ENCODE assay signal across 17 mouse cellular contexts in the genomic region with DNA sequence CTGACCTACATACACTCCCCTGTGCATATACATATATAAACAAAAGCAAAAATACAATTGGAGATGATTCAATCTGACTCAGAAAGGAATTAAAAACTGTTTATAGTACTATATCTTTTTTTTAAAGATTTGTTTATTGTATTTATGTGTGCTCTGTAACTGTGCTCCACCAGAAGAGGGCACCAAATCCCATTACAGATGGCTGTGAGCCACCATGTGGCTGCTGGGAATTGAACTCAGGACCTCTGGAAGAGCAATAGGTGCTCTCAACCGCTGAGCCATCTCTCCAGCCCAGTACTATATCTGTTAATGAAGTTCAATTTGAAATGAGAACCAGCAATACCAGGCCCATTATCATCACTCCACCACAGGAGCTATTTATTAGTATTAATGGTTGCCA.
DNase-seq lines count a peak whose midpoint lies in the region; ATAC-seq and TF ChIP-seq lines count a peak whose summit lies in the region.
"Had no signal": no experiment of that assay in that cellular context is flagged by ENCODE, and none has a peak within 500 bp of the region (broad histone marks: within the 10 kb centered on the region; RNA-seq: fewer than 3 reads in every experiment).

No protein-coding gene starts in this region.

- no peaks in the 10 kb centered on the region for H3K9me3 ChIP-seq in lung, embryonic 14.5 days (ENCODE audit: low read depth, low read length)
- peaks cover 5% of the 10 kb centered on the region; the same call in 1 of the 2 replicates for H3K9me3 ChIP-seq in E14TG2a.4 (ENCODE audit: low read length)
- H3K9me3 ChIP-seq: embryonic facial prominence, embryonic 15.5 days; forebrain, embryonic 13.5 days had no signal

- no peak for DNase-seq in heart, adult 2 months
- DNase-seq in heart, postnatal 36 days: no peak
- no peak for DNase-seq in lung, embryonic 14.5 days
- DNase-seq in lung, adult 2 months: no peak
- DNase-seq in cerebellum, postnatal 14 days: no peak
- no peak for DNase-seq in kidney, postnatal 36 days
- DNase-seq: heart, postnatal 10 days; kidney, postnatal 25 days; layer of hippocampus, postnatal 36 days; right cerebral cortex, postnatal 4 days had no signal

- ATAC-seq in lung, embryonic 14.5 days (ENCODE audit: insufficient read depth): no peak
- ATAC-seq: activated CD4-positive, CD25-positive, alpha-beta regulatory T cell, adult 4 months; forebrain, embryonic 13.5 days; hindbrain, embryonic 16.5 days had no signal

- 97% methylated on average over 1 of the region's 1 CpGs for WGBS in heart, adult 2 months
- WGBS in lung, embryonic 14.5 days: 79% methylated on average over 1 of the region's 1 CpGs
- WGBS in lung, adult 2 months: 90% methylated on average over 1 of the region's 1 CpGs

- H3K4me3 ChIP-seq in heart, adult 2 months: no peak overlapping the region
- no peak overlapping the region for H3K4me3 ChIP-seq in lung, embryonic 14.5 days (ENCODE audit: low read depth, low read length)
- H3K4me3 ChIP-seq in lung, adult 2 months (replicated peaks; ENCODE audit: extremely low read depth, low read depth, low read length): no peak overlapping the region
- no peak overlapping the region for H3K4me3 ChIP-seq in E14TG2a.4 (replicated peaks; ENCODE audit: low read length)
- no peak overlapping the region for H3K4me3 ChIP-seq in bone marrow macrophage, adult 2 months (ENCODE audit: insufficient read depth, low read length)
- H3K4me3 ChIP-seq: embryonic facial prominence, embryonic 15.5 days; forebrain, embryonic 13.5 days; myocyte had no signal

- TF ChIP-seq CTCF in heart, adult 2 months (IDR thresholded peaks at IDR 0.05): peak; percentile 65
- peak; percentile 38 for TF ChIP-seq CTCF in lung, embryonic 14.5 days (IDR thresholded peaks at IDR 0.05; ENCODE audit: low read depth)
- no peak for TF ChIP-seq CTCF in lung, adult 2 months (IDR thresholded peaks at IDR 0.05; ENCODE audit: insufficient read depth, low read length)
- TF ChIP-seq CTCF in E14TG2a.4 (conservative IDR thresholded peaks at IDR 0.05; ENCODE audit: low read length): peak; percentile 23
- TF ChIP-seq CTCF in bone marrow macrophage, adult 2 months (IDR thresholded peaks at IDR 0.05; ENCODE audit: low read depth, low read length): peak; percentile 52

- H3K9ac ChIP-seq in heart, adult 2 months (ENCODE audit: low read depth, low read length): no peak overlapping the region
- no peak overlapping the region for H3K9ac ChIP-seq in lung, embryonic 14.5 days
- H3K9ac ChIP-seq: embryonic facial prominence, embryonic 15.5 days; forebrain, embryonic 13.5 days had no signal

- intact Hi-C loops in heart, adult 2 months (cut with DNase I): loop anchor here (5.0 kb wide), 2 partner anchors 188 to 243 kb away; partner anchors contain the start of gene Cux1
- intact Hi-C loops in heart, postnatal 36 days (cut with DNase I): loop anchor here (5.0 kb wide), 2 partner anchors 188 to 243 kb away; partner anchors contain the start of gene Cux1

- TF ChIP-seq POLR2A in heart, adult 2 months (IDR thresholded peaks at IDR 0.05; ENCODE audit: insufficient read depth, low read depth, low read length): no peak
- no peak for TF ChIP-seq POLR2A in lung, adult 2 months (IDR thresholded peaks at IDR 0.05; ENCODE audit: borderline replicate concordance, extremely low read depth, low read depth, low read length)
- TF ChIP-seq POLR2A in bone marrow macrophage, adult 2 months (IDR thresholded peaks at IDR 0.05; ENCODE audit: borderline replicate concordance, low read depth, low read length): no peak

- H3K27ac ChIP-seq in heart, adult 2 months: no peak overlapping the region
- no peak overlapping the region for H3K27ac ChIP-seq in lung, embryonic 14.5 days (ENCODE audit: low read depth)
- no peak overlapping the region for H3K27ac ChIP-seq in bone marrow macrophage, adult 2 months (ENCODE audit: insufficient read depth, low read depth, low read length)
- H3K27ac ChIP-seq: embryonic facial prominence, embryonic 15.5 days; forebrain, embryonic 13.5 days had no signal

- no peak for TF ChIP-seq EP300 in heart, adult 2 months (IDR thresholded peaks at IDR 0.05; ENCODE audit: insufficient read depth, low read depth, low read length)

- H3K4me2 ChIP-seq in lung, embryonic 14.5 days: no peak overlapping the region
- H3K4me2 ChIP-seq: embryonic facial prominence, embryonic 15.5 days; forebrain, embryonic 13.5 days had no signal

- H3K27me3 ChIP-seq in heart, adult 2 months (ENCODE audit: control insufficient read depth, insufficient read depth, low read length): no peaks in the 10 kb centered on the region
- no peaks in the 10 kb centered on the region for H3K27me3 ChIP-seq in lung, embryonic 14.5 days (ENCODE audit: insufficient read depth, low read length)
- no peaks in the 10 kb centered on the region for H3K27me3 ChIP-seq in E14TG2a.4 (ENCODE audit: insufficient read depth, low read length)
- H3K27me3 ChIP-seq: embryonic facial prominence, embryonic 15.5 days; forebrain, embryonic 13.5 days had no signal

- H3K4me1 ChIP-seq in heart, adult 2 months (ENCODE audit: control insufficient read depth, insufficient read depth, low read length): peaks cover 5% of the 10 kb centered on the region; the same call in 1 of the 2 replicates
- H3K4me1 ChIP-seq in lung, embryonic 14.5 days (ENCODE audit: insufficient read depth): no peaks in the 10 kb centered on the region
- peaks cover 9% of the 10 kb centered on the region for H3K4me1 ChIP-seq in lung, adult 2 months (ENCODE audit: control insufficient read depth, insufficient read depth, low read length)
- no peaks in the 10 kb centered on the region for H3K4me1 ChIP-seq in E14TG2a.4 (replicated peaks; ENCODE audit: low read depth, low read length)
- peaks cover 8% of the 10 kb centered on the region for H3K4me1 ChIP-seq in bone marrow macrophage, adult 2 months (ENCODE audit: control insufficient read depth, insufficient read depth, low read length)

- H3K36me3 ChIP-seq in heart, adult 2 months (ENCODE audit: control insufficient read depth, insufficient read depth, low read length): peaks cover 2% of the 10 kb centered on the region; the same call in 1 of the 2 replicates
- H3K36me3 ChIP-seq in lung, embryonic 14.5 days (ENCODE audit: insufficient read depth): 0 out of 2 replicates have a peak, but pooled peaks cover 8% of the 10 kb centered on the region
- peaks cover 13% of the 10 kb centered on the region for H3K36me3 ChIP-seq in E14TG2a.4 (ENCODE audit: insufficient read depth, low read length)
- H3K36me3 ChIP-seq: embryonic facial prominence, embryonic 15.5 days had no signal

- H3K79me2 ChIP-seq in heart, adult 2 months (replicated peaks; ENCODE audit: control insufficient read depth, insufficient read depth, low read length): no peaks in the 10 kb centered on the region
